Mouse (Mus musculus) thymus, adult 2 months (tissue): ENCODE measurements around the gene Dcakd. TPM values are rescaled to one million over a fixed set of nuclear protein-coding genes. Genes with fewer than 3 reads are reported as not detected.

ENCODE experiments used
- DNase-seq: peaks from one replicate; pipeline ENCODE4 v3.0.0; 2021
- H3K27ac ChIP-seq: fragments of 200-500 bp; 2 replicates; pipeline ENCODE4 v1.5.1; 2012; ENCODE audit warnings: low read length, control low read depth; ENCODE audit not compliant: control insufficient read depth, insufficient read depth
- H3K27me3 ChIP-seq: fragments of 200-500 bp; 2 replicates; pipeline ENCODE4 v1.6.1; 2012; ENCODE audit warnings: mild to moderate bottlenecking, low read length, moderate library complexity, mixed read lengths; ENCODE audit not compliant: control insufficient read depth, insufficient read depth
- H3K36me3 ChIP-seq: fragments of 200-500 bp; 2 replicates; pipeline ENCODE4 v1.6.1; 2012; ENCODE audit warnings: mild to moderate bottlenecking, low read length, moderate library complexity; ENCODE audit not compliant: control insufficient read depth, insufficient read depth
- H3K4me1 ChIP-seq: fragments of 200-500 bp; replicated peaks from 2 replicates; pipeline ENCODE4 v1.6.1; 2012; ENCODE audit warnings: low read length; ENCODE audit not compliant: control insufficient read depth, insufficient read depth
- H3K4me3 ChIP-seq: fragments of 200-500 bp; 2 replicates; pipeline ENCODE4 v1.5.1; 2012; ENCODE audit warnings: mild to moderate bottlenecking, low read length, control low read depth, moderate library complexity; ENCODE audit not compliant: control insufficient read depth, insufficient read depth
- CTCF ChIP-seq: fragments of 200-500 bp; IDR thresholded peaks from 2 replicates; pipeline ENCODE4 v1.5.1; 2012; ENCODE audit warnings: mild to moderate bottlenecking, control low read depth, low read length, moderate library complexity, borderline replicate concordance; ENCODE audit not compliant: control insufficient read depth, poor library complexity, insufficient read depth; ENCODE audit errors: extremely low read depth
- POLR2A ChIP-seq: fragments of 200-500 bp; IDR thresholded peaks from 2 replicates; pipeline ENCODE4 v1.6.1; 2012; ENCODE audit warnings: mild to moderate bottlenecking, low read length, control low read depth, moderate library complexity; ENCODE audit not compliant: control insufficient read depth, poor library complexity, insufficient read depth; ENCODE audit errors: extremely low read depth
- WGBS: fragments of 180-500 bp; shearing (Covaris S2); methylation state at CpG from one replicate; pipeline ENCODE4 v1.1.7; 2018; 5-methylcytosine and 5-hydroxymethylcytosine counted together
- polyA plus RNA-seq: library from polyadenylated mRNA; depleted of rRNA; stranded (reverse); fragments of >200 nt; gene quantifications from 2 replicates; pipeline ENCODE4 v1.2.3, GENCODE M21; 2012

Gene Dcakd
- polyA plus RNA-seq, 1 experiment: 77.5 TPM

DNA sequence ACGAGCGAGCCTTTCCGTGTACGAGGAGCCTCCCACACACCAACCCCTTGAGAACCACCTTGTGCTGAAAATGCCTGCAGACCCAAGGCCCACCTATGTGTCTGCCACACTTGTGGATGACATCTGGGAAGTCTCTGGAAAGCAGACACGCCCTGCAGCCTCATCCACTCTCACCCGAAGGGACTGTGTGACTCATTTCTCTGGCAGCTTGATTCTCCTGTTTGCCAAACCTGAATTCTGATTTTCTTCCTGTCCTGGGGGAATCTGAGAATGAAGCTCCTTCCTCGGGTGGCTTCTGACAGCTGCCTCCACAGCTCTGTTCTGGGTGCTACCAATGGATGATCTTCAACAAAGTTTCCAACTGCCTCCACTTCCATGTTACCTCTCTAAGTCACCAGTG lies 31.7 kb downstream of the Dcakd start:
- no peak overlapping the region for H3K27ac ChIP-seq
- no peaks in the 10 kb centered on the region; the same call in 1 of the 2 replicates for H3K27me3 ChIP-seq
- no peak overlapping the region for H3K4me3 ChIP-seq
- 96% methylated on average over 7 of the region's 7 CpGs for WGBS
- H3K4me1 ChIP-seq: peaks cover 25% of the 10 kb centered on the region
- DNase-seq: no peak
- no peak for TF ChIP-seq CTCF
- no peak for TF ChIP-seq POLR2A
- peaks cover 8% of the 10 kb centered on the region; the same call in 1 of the 2 replicates for H3K36me3 ChIP-seq

GRCm38 (mm10) chr11:102994952-102995351 lies 33.2 kb downstream of the Dcakd start:
- TF ChIP-seq POLR2A (no peak), CTCF (no peak)
- Histone ChIP-seq H3K4me3 (no peak overlapping the region), H3K27ac (no peak overlapping the region), H3K4me1 (peaks cover 25% of the 10 kb centered on the region), H3K36me3 (peaks cover 8% of the 10 kb centered on the region; the same call in 1 of the 2 replicates), H3K27me3 (no peaks in the 10 kb centered on the region; the same call in 1 of the 2 replicates)
- 97% methylated on average over 18 of the region's 18 CpGs for WGBS
- no peak for DNase-seq

GRCm38 (mm10) chr11:102993420-102994029 lies 34.6 kb downstream of the Dcakd start:
- TF ChIP-seq CTCF (no peak), POLR2A (no peak)
- 85% methylated on average over 17 of the region's 17 CpGs for WGBS

GRCm38 (mm10) chr11:102992940-102993339 lies 35.2 kb downstream of the Dcakd start:
- DNase-seq: peak; percentile 69
- 23% methylated on average over 5 of the region's 5 CpGs for WGBS
- peaks cover 8% of the 10 kb centered on the region; the same call in 1 of the 2 replicates for H3K36me3 ChIP-seq
- H3K4me1 ChIP-seq: peaks cover 7% of the 10 kb centered on the region
- H3K27ac ChIP-seq: no peak overlapping the region
- H3K4me3 ChIP-seq: no peak overlapping the region
- TF ChIP-seq CTCF: peak; percentile 88
- TF ChIP-seq POLR2A: no peak
- H3K27me3 ChIP-seq: peaks cover 3% of the 10 kb centered on the region; the same call in 1 of the 2 replicates

More at GRCm38 (mm10) chr11:102993420-102994029, 34.6 kb downstream of the Dcakd start:
- DNase-seq: no peak
- peaks cover 8% of the 10 kb centered on the region; the same call in 1 of the 2 replicates for H3K36me3 ChIP-seq
- H3K27me3 ChIP-seq: peaks cover 3% of the 10 kb centered on the region; the same call in 1 of the 2 replicates
- peaks cover 13% of the 10 kb centered on the region for H3K4me1 ChIP-seq
- no peak overlapping the region for H3K27ac ChIP-seq
- no peak overlapping the region for H3K4me3 ChIP-seq

- WGBS: 6% methylated on average over 16 of the region's 16 CpGs
Observed at GRCm38 (mm10) chr11:102991681-102992080, 36.5 kb downstream of the Dcakd start.

GRCm38 (mm10) chr11:102990152-102990663 lies 37.9 kb downstream of the Dcakd start:
- 3% methylated on average over 29 of the region's 29 CpGs for WGBS
- TF ChIP-seq POLR2A (no peak), CTCF (0 out of 2 replicates have a peak, but pooled peaks have one; percentile 7)
- DNase-seq: peak; percentile 44
- no peaks in the 10 kb centered on the region for H3K36me3 ChIP-seq
- peaks cover 3% of the 10 kb centered on the region; the same call in 1 of the 2 replicates for H3K27me3 ChIP-seq
- peaks cover 6% of the 10 kb centered on the region for H3K4me1 ChIP-seq
- no peak overlapping the region for H3K27ac ChIP-seq
- H3K4me3 ChIP-seq: no peak overlapping the region

More at GRCm38 (mm10) chr11:102991681-102992080, 36.5 kb downstream of the Dcakd start:
- peaks cover 6% of the 10 kb centered on the region for H3K4me1 ChIP-seq
- no peak overlapping the region for H3K27ac ChIP-seq
- no peak overlapping the region for H3K4me3 ChIP-seq
- no peak for DNase-seq
- no peak for TF ChIP-seq POLR2A
- TF ChIP-seq CTCF: no peak
- H3K27me3 ChIP-seq: peaks cover 3% of the 10 kb centered on the region; the same call in 1 of the 2 replicates
- peaks cover 8% of the 10 kb centered on the region; the same call in 1 of the 2 replicates for H3K36me3 ChIP-seq

DNA sequence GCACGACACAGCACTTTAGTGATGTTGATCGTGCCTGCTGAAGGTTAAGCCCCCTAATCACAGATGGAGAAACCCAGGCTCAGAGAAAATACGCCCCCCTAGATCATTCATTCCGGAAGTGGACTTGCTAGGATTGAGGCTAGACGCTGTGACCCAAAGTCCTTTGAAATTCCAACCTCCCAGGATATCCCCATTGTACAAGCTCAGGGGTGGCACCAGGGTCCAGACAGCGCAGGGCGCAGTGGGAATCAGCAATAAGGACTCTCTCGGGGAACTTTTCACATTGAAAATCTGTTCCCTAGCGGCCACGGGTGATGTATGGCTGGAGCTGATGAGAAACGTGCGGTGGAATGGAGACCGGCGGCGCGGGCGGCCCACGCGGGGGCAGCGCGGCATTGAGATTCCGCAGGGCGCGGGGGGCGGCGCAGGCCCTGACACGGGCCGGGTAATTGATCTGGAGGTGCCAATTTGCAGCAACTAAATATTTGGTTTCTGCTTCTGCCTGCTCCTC lies 38.4 kb downstream of the Dcakd start:
- TF ChIP-seq POLR2A (no peak), CTCF (no peak)
- Histone ChIP-seq H3K36me3 (no peaks in the 10 kb centered on the region), H3K4me1 (peaks cover 6% of the 10 kb centered on the region), H3K4me3 (no peak overlapping the region), H3K27ac (no peak overlapping the region), H3K27me3 (peaks cover 3% of the 10 kb centered on the region; the same call in 1 of the 2 replicates)
- WGBS: 16% methylated on average over 28 of the region's 28 CpGs
- DNase-seq: no peak
